Mouse (Mus musculus) myocyte (in vitro differentiated cells): ENCODE results near the gene 2310033P09Rik. TPM values are rescaled to one million over a fixed set of nuclear protein-coding genes. Genes with fewer than 3 reads are reported as not detected.

ENCODE experiments used
- H3K27me3 ChIP-seq: one replicate; pipeline ENCODE4 v1.6.1; 2011; ENCODE audit not compliant: control insufficient read depth, insufficient read depth, insufficient read length
- H3K36me3 ChIP-seq: one replicate; pipeline ENCODE4 v1.6.1; 2011; ENCODE audit not compliant: control insufficient read depth, insufficient read depth
- H3K4me2 ChIP-seq: one replicate; pipeline ENCODE4 v1.6.1; 2011; ENCODE audit warnings: low read depth, control low read depth
- H3K4me3 ChIP-seq: one replicate; pipeline ENCODE4 v1.5.1; 2011; ENCODE audit warnings: mild to moderate bottlenecking, control low read depth, moderate library complexity
- H3K79me2 ChIP-seq: one replicate; pipeline ENCODE4 v1.6.1; 2011; ENCODE audit not compliant: control insufficient read depth, insufficient read depth
- H3ac ChIP-seq: one replicate; pipeline ENCODE4 v1.6.1; 2011; ENCODE audit not compliant: control insufficient read depth, insufficient read length
- CEBPB ChIP-seq: IDR thresholded peaks from 2 replicates; pipeline ENCODE4 v1.6.1; 2011; ENCODE audit warnings: mild to moderate bottlenecking, moderate library complexity; ENCODE audit not compliant: poor library complexity, insufficient read depth, severe bottlenecking
- E2F4 ChIP-seq: IDR thresholded peaks from one replicate; pipeline ENCODE4 v1.6.1; 2011; ENCODE audit warnings: mild to moderate bottlenecking, control low read depth, moderate library complexity; ENCODE audit not compliant: insufficient read depth
- MAX ChIP-seq: IDR thresholded peaks from one replicate; pipeline ENCODE4 v1.6.1; 2011; ENCODE audit warnings: low read depth, mild to moderate bottlenecking, control low read depth
- MYOD1 ChIP-seq, 3 experiments: IDR thresholded peaks; one replicate each; pipeline ENCODE4 v1.6.1; 2011; ENCODE audit warnings: control low read depth in 2 of 3, low read depth in 2 of 3, mild to moderate bottlenecking in 2 of 3, moderate library complexity in 1 of 3; ENCODE audit not compliant: insufficient read length in 2 of 3, control insufficient read depth in 1 of 3
- MYOG ChIP-seq, 3 experiments: IDR thresholded peaks; one replicate each; pipeline ENCODE4 v1.6.1; 2011; ENCODE audit warnings: control low read depth in 2 of 3, low read depth in 2 of 3, mild to moderate bottlenecking in 2 of 3; ENCODE audit not compliant: insufficient read length in 2 of 3, control insufficient read depth in 1 of 3, insufficient read depth in 1 of 3
- POLR2A ChIP-seq: IDR thresholded peaks from one replicate; pipeline ENCODE4 v1.6.1; 2011; ENCODE audit warnings: low read depth, mild to moderate bottlenecking, control low read depth, moderate library complexity; ENCODE audit not compliant: insufficient read length
- POLR2AphosphoS2 ChIP-seq: IDR thresholded peaks from one replicate; pipeline ENCODE4 v1.6.1; 2011; ENCODE audit warnings: low read depth, control low read depth; ENCODE audit not compliant: insufficient read length
- REST ChIP-seq: IDR thresholded peaks from one replicate; pipeline ENCODE4 v1.6.1; 2011; ENCODE audit warnings: mild to moderate bottlenecking, control low read depth, moderate library complexity; ENCODE audit not compliant: insufficient read depth, insufficient read length
- SRF ChIP-seq: IDR thresholded peaks from one replicate; pipeline ENCODE4 v1.6.1; 2011; ENCODE audit warnings: low read depth; ENCODE audit not compliant: control insufficient read depth, insufficient read length
- TCF12 ChIP-seq: IDR thresholded peaks from one replicate; pipeline ENCODE4 v1.6.1; 2011; ENCODE audit warnings: mild to moderate bottlenecking, control low read depth; ENCODE audit not compliant: poor library complexity, insufficient read depth, severe bottlenecking
- TCF3 ChIP-seq: IDR thresholded peaks from one replicate; pipeline ENCODE4 v1.6.1; 2011; ENCODE audit warnings: low read depth, control low read depth; ENCODE audit not compliant: insufficient read length
- USF1 ChIP-seq: IDR thresholded peaks from one replicate; pipeline ENCODE4 v1.6.1; 2011; ENCODE audit warnings: low read depth, mild to moderate bottlenecking, control low read depth, moderate library complexity
- polyA plus RNA-seq: library from polyadenylated mRNA; unstranded; fragments of >200 nt; fragmentation: generic; extraction: Trizol; gene quantifications from one replicate; pipeline ENCODE4 v1.2.1, GENCODE M21; 2012; ENCODE audit warnings: missing spikeins

2310033P09Rik gene
- polyA plus RNA-seq, 1 experiment = 13.3 TPM

- H3K27me3 ChIP-seq = no peaks in the 10 kb centered on the region
- H3K79me2 ChIP-seq = no peaks in the 10 kb centered on the region
- H3K4me2 ChIP-seq = no peak overlapping the region
- peaks cover 3% of the 10 kb centered on the region for H3K36me3 ChIP-seq
- H3ac ChIP-seq = no peak overlapping the region
- TF ChIP-seq E2F4 (no peak), MYOD1 (IDR thresholded peaks at IDR 0.05; ENCODE audit: control insufficient read depth in 1 of 3, insufficient read length in 2 of 3, low read depth in 2 of 3) (no peak), MYOG (IDR thresholded peaks at IDR 0.05; ENCODE audit: control insufficient read depth in 1 of 3, insufficient read depth in 1 of 3, insufficient read length in 2 of 3, low read depth in 2 of 3) (no peak), MAX (no peak), USF1 (no peak), CEBPB (no peak), SRF (no peak), POLR2AphosphoS2 (no peak), TCF3 (no peak)
- H3K4me3 ChIP-seq = no peak overlapping the region
Measured at GRCm38 (mm10) chr11:59183821-59184220, 24.3 kb upstream of the 2310033P09Rik start.

DNA sequence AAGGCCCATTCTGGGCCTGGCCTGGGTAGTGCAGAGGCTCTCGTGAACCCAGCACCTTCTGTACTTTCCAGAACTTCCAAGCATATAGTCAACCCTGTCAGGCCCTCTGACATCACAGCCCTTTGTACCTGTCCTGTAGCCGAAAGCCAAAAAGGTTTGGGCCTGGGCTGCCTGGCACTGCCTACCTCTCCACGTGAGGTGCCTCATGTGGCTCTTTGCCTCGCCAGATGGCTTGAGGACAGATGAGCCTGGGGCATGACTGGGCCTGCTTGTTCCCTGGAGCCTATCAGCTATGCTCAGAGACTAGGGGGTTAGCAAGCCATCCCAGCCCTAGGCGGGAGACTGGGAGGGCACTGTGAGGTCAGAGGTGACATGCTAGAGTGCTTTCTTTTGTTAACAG lies 22.6 kb upstream of the 2310033P09Rik start:
- Histone ChIP-seq H3K4me3 (no peak overlapping the region), H3K79me2 (no peaks in the 10 kb centered on the region), H3K36me3 (peaks cover 3% of the 10 kb centered on the region), H3ac (no peak overlapping the region), H3K4me2 (no peak overlapping the region), H3K27me3 (no peaks in the 10 kb centered on the region)
- TF ChIP-seq SRF (no peak), POLR2AphosphoS2 (no peak), USF1 (no peak), TCF12 (no peak), REST (no peak), MAX (no peak), CEBPB (no peak), POLR2A (no peak), MYOG (IDR thresholded peaks at IDR 0.05; ENCODE audit: control insufficient read depth in 1 of 3, insufficient read depth in 1 of 3, insufficient read length in 2 of 3, low read depth in 2 of 3) (no peak), MYOD1 (IDR thresholded peaks at IDR 0.05; ENCODE audit: control insufficient read depth in 1 of 3, insufficient read length in 2 of 3, low read depth in 2 of 3) (no peak), E2F4 (no peak)

DNA sequence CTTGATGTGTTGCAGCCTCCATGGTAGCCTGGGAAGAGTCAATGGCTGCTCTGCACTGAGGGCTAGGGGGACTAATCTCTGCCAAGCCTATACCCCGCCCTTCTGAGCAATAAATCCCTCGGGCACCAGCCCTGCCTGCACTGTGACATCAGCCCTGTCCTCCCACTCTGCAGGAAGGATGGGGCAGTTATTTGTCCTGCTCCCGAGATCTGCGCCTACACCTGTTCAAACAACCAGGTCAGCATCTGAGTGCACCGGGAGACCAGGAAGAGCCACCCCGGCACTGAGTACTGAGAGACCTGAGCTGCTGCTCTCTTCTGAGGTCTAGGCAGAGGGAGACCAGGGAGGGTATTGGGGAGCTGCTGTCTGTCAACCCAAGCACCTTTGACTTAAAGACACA lies 20.4 kb upstream of the 2310033P09Rik start:
- H3K27me3 ChIP-seq = no peaks in the 10 kb centered on the region
- TF ChIP-seq POLR2A (no peak), SRF (no peak), POLR2AphosphoS2 (no peak), TCF12 (no peak), REST (no peak), USF1 (no peak), TCF3 (no peak), E2F4 (no peak), CEBPB (no peak)

DNA sequence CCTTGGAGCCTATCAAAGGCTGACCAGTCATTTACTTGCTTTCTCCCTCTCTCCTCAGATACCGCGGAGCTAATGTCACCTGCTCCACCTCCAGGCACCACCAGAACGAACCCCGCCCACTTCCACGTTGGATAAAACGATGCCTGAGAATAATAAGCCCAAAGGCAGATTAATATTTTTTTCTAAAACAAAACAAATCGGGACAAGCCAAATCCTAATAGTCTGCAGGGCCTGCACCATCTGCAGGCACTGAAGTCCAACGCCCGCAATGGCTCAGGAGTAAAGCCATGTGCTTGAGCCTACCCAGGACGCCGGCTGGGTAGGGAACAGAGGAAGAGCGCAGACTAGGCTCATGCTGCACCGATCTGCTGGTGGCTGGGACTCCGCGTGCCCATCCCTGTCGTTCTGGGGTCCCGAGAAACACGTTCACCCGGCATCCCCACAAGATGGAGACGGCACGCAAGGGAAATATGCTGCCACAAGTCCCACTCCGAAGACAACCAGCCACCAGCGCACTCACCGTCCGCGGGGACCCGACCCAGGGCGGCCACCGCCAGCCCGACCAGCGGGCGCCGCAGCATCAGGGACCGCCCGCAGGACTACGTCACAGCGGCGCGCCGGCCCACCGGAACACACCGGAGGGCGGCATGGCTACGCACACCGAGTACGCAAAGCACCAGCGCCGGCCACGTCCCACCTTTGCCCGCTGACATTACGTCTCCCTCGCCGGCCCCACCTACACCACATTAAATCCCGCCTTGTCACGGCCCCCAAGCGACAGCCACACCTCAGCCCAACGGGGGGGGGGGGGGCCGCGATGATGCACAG lies 16.7 kb upstream of the 2310033P09Rik start:
- Histone ChIP-seq H3K27me3 (no peaks in the 10 kb centered on the region), H3K4me2 (peak overlapping the region; percentile 92), H3ac (peak overlapping the region; percentile 56), H3K79me2 (no peaks in the 10 kb centered on the region), H3K36me3 (no peaks in the 10 kb centered on the region), H3K4me3 (peak overlapping the region; percentile 58)
- TF ChIP-seq POLR2AphosphoS2 = peak; percentile 90
- TF ChIP-seq REST = no peak
- TF ChIP-seq MYOD1 (IDR thresholded peaks at IDR 0.05; ENCODE audit: control insufficient read depth in 1 of 3, insufficient read length in 2 of 3, low read depth in 2 of 3) = no peak
- peak; percentile 97 for TF ChIP-seq POLR2A
- no peak for TF ChIP-seq USF1
- TF ChIP-seq SRF = no peak
- TF ChIP-seq MAX = no peak

More for the DNA sequence above, 20.4 kb upstream of the 2310033P09Rik start:
- Histone ChIP-seq H3K36me3 (peaks cover 3% of the 10 kb centered on the region), H3ac (no peak overlapping the region), H3K79me2 (no peaks in the 10 kb centered on the region), H3K4me2 (no peak overlapping the region), H3K4me3 (no peak overlapping the region)

GRCm38 (mm10) chr11:59192059-59192386 lies 16.1 kb upstream of the 2310033P09Rik start, which contains the start of gene Guk1:
Gene Guk1, minus strand, starts transcription at chr11:59192212.
- H3ac ChIP-seq = peak within 1 kb of the TSS; percentile 56
- H3K27me3 ChIP-seq = no peaks in the 10 kb centered on the region
- H3K79me2 ChIP-seq = no peaks in the 10 kb centered on the region
- H3K4me2 ChIP-seq = peak within 1 kb of the TSS; percentile 92
- H3K36me3 ChIP-seq = no peaks in the 10 kb centered on the region
- peak within 1 kb of the TSS; percentile 58 for H3K4me3 ChIP-seq
- TF ChIP-seq TCF3 = no peak
- TF ChIP-seq USF1 = no peak
- TF ChIP-seq REST = no peak
- no peak for TF ChIP-seq MYOG (IDR thresholded peaks at IDR 0.05; ENCODE audit: control insufficient read depth in 1 of 3, insufficient read depth in 1 of 3, insufficient read length in 2 of 3, low read depth in 2 of 3)
- TF ChIP-seq POLR2AphosphoS2 = no peak
- no peak for TF ChIP-seq MAX
- no peak for TF ChIP-seq TCF12
- TF ChIP-seq E2F4 = no peak
- TF ChIP-seq SRF = no peak
- no peak for TF ChIP-seq POLR2A
- no peak for TF ChIP-seq MYOD1 (IDR thresholded peaks at IDR 0.05; ENCODE audit: control insufficient read depth in 1 of 3, insufficient read length in 2 of 3, low read depth in 2 of 3)
- no peak for TF ChIP-seq CEBPB
